Mouse (Mus musculus) myocyte (in vitro differentiated cells): ENCODE measurements at regions not wholly inside any gene's neighbourhood (a gene's known extent, or its start where the extent isn't known, plus 50 kb on each side); places are given as distances from the start of the nearest gene placed in this dataset.

ENCODE experiments used
- H3K27me3 ChIP-seq: one replicate; pipeline ENCODE4 v1.6.1; 2011; ENCODE audit not compliant: control insufficient read depth, insufficient read depth, insufficient read length
- H3K36me3 ChIP-seq: one replicate; pipeline ENCODE4 v1.6.1; 2011; ENCODE audit not compliant: control insufficient read depth, insufficient read depth
- H3K4me2 ChIP-seq: one replicate; pipeline ENCODE4 v1.6.1; 2011; ENCODE audit warnings: low read depth, control low read depth
- H3K4me3 ChIP-seq: one replicate; pipeline ENCODE4 v1.5.1; 2011; ENCODE audit warnings: mild to moderate bottlenecking, control low read depth, moderate library complexity
- H3K79me2 ChIP-seq: one replicate; pipeline ENCODE4 v1.6.1; 2011; ENCODE audit not compliant: control insufficient read depth, insufficient read depth
- H3ac ChIP-seq: one replicate; pipeline ENCODE4 v1.6.1; 2011; ENCODE audit not compliant: control insufficient read depth, insufficient read length
- CEBPB ChIP-seq: IDR thresholded peaks from 2 replicates; pipeline ENCODE4 v1.6.1; 2011; ENCODE audit warnings: mild to moderate bottlenecking, moderate library complexity; ENCODE audit not compliant: poor library complexity, insufficient read depth, severe bottlenecking
- E2F4 ChIP-seq: IDR thresholded peaks from one replicate; pipeline ENCODE4 v1.6.1; 2011; ENCODE audit warnings: mild to moderate bottlenecking, control low read depth, moderate library complexity; ENCODE audit not compliant: insufficient read depth
- MAX ChIP-seq: IDR thresholded peaks from one replicate; pipeline ENCODE4 v1.6.1; 2011; ENCODE audit warnings: low read depth, mild to moderate bottlenecking, control low read depth
- MYOD1 ChIP-seq, 3 experiments: IDR thresholded peaks; one replicate each; pipeline ENCODE4 v1.6.1; 2011; ENCODE audit warnings: control low read depth in 2 of 3, low read depth in 2 of 3, mild to moderate bottlenecking in 2 of 3, moderate library complexity in 1 of 3; ENCODE audit not compliant: insufficient read length in 2 of 3, control insufficient read depth in 1 of 3
- MYOG ChIP-seq, 3 experiments: IDR thresholded peaks; one replicate each; pipeline ENCODE4 v1.6.1; 2011; ENCODE audit warnings: control low read depth in 2 of 3, low read depth in 2 of 3, mild to moderate bottlenecking in 2 of 3; ENCODE audit not compliant: insufficient read length in 2 of 3, control insufficient read depth in 1 of 3, insufficient read depth in 1 of 3
- POLR2A ChIP-seq: IDR thresholded peaks from one replicate; pipeline ENCODE4 v1.6.1; 2011; ENCODE audit warnings: low read depth, mild to moderate bottlenecking, control low read depth, moderate library complexity; ENCODE audit not compliant: insufficient read length
- POLR2AphosphoS2 ChIP-seq: IDR thresholded peaks from one replicate; pipeline ENCODE4 v1.6.1; 2011; ENCODE audit warnings: low read depth, control low read depth; ENCODE audit not compliant: insufficient read length
- REST ChIP-seq: IDR thresholded peaks from one replicate; pipeline ENCODE4 v1.6.1; 2011; ENCODE audit warnings: mild to moderate bottlenecking, control low read depth, moderate library complexity; ENCODE audit not compliant: insufficient read depth, insufficient read length
- SRF ChIP-seq: IDR thresholded peaks from one replicate; pipeline ENCODE4 v1.6.1; 2011; ENCODE audit warnings: low read depth; ENCODE audit not compliant: control insufficient read depth, insufficient read length
- TCF12 ChIP-seq: IDR thresholded peaks from one replicate; pipeline ENCODE4 v1.6.1; 2011; ENCODE audit warnings: mild to moderate bottlenecking, control low read depth; ENCODE audit not compliant: poor library complexity, insufficient read depth, severe bottlenecking
- TCF3 ChIP-seq: IDR thresholded peaks from one replicate; pipeline ENCODE4 v1.6.1; 2011; ENCODE audit warnings: low read depth, control low read depth; ENCODE audit not compliant: insufficient read length
- USF1 ChIP-seq: IDR thresholded peaks from one replicate; pipeline ENCODE4 v1.6.1; 2011; ENCODE audit warnings: low read depth, mild to moderate bottlenecking, control low read depth, moderate library complexity

GRCm38 (mm10) chr5:97669726-97670125, 212.9 kb upstream of the Gk2 start:
- no peak for TF ChIP-seq MYOG (IDR thresholded peaks at IDR 0.05; ENCODE audit: control insufficient read depth in 1 of 3, insufficient read depth in 1 of 3, insufficient read length in 2 of 3, low read depth in 2 of 3)
- TF ChIP-seq E2F4 = no peak
- TF ChIP-seq USF1 = no peak
- no peak for TF ChIP-seq POLR2AphosphoS2
- TF ChIP-seq TCF12 = no peak
- TF ChIP-seq SRF = no peak
- TF ChIP-seq TCF3 = no peak
- TF ChIP-seq POLR2A = no peak
- no peak for TF ChIP-seq MAX
- H3K4me3 ChIP-seq = no peak overlapping the region
- H3K27me3 ChIP-seq = no peaks in the 10 kb centered on the region
- no peak overlapping the region for H3ac ChIP-seq
- H3K36me3 ChIP-seq = no peaks in the 10 kb centered on the region
- no peak overlapping the region for H3K4me2 ChIP-seq
- no peaks in the 10 kb centered on the region for H3K79me2 ChIP-seq

GRCm38 (mm10) chr5:97656167-97656924, 199.5 kb upstream of the Gk2 start:
- H3ac ChIP-seq = no peak overlapping the region
- no peaks in the 10 kb centered on the region for H3K79me2 ChIP-seq
- TF ChIP-seq MYOG (IDR thresholded peaks at IDR 0.05; ENCODE audit: control insufficient read depth in 1 of 3, insufficient read depth in 1 of 3, insufficient read length in 2 of 3, low read depth in 2 of 3) = no peak
- TF ChIP-seq POLR2A = no peak
- no peak for TF ChIP-seq CEBPB
- TF ChIP-seq USF1 = no peak
- no peak for TF ChIP-seq MAX
- TF ChIP-seq REST = no peak
- TF ChIP-seq E2F4 = no peak
- no peak for TF ChIP-seq SRF
- no peak for TF ChIP-seq POLR2AphosphoS2
- TF ChIP-seq MYOD1 (IDR thresholded peaks at IDR 0.05; ENCODE audit: control insufficient read depth in 1 of 3, insufficient read length in 2 of 3, low read depth in 2 of 3) = no peak
- no peak for TF ChIP-seq TCF12
- TF ChIP-seq TCF3 = no peak
- H3K4me2 ChIP-seq = no peak overlapping the region
- H3K4me3 ChIP-seq = no peak overlapping the region
- H3K36me3 ChIP-seq = no peaks in the 10 kb centered on the region
- no peaks in the 10 kb centered on the region for H3K27me3 ChIP-seq

GRCm38 (mm10) chr5:97655266-97655665, 198.4 kb upstream of the Gk2 start:
- Histone ChIP-seq H3K4me2 (no peak overlapping the region), H3K79me2 (no peaks in the 10 kb centered on the region), H3K4me3 (no peak overlapping the region), H3K27me3 (no peaks in the 10 kb centered on the region), H3ac (no peak overlapping the region), H3K36me3 (no peaks in the 10 kb centered on the region)
- TF ChIP-seq SRF (no peak), MYOD1 (IDR thresholded peaks at IDR 0.05; ENCODE audit: control insufficient read depth in 1 of 3, insufficient read length in 2 of 3, low read depth in 2 of 3) (no peak), MAX (no peak), REST (no peak), USF1 (no peak), POLR2AphosphoS2 (no peak), E2F4 (no peak), CEBPB (no peak), TCF3 (no peak), MYOG (IDR thresholded peaks at IDR 0.05; ENCODE audit: control insufficient read depth in 1 of 3, insufficient read depth in 1 of 3, insufficient read length in 2 of 3, low read depth in 2 of 3) (no peak), POLR2A (no peak), TCF12 (no peak)

GRCm38 (mm10) chr5:97654414-97654813, 197.6 kb upstream of the Gk2 start:
- Histone ChIP-seq H3K27me3 (no peaks in the 10 kb centered on the region), H3K4me2 (no peak overlapping the region), H3K79me2 (no peaks in the 10 kb centered on the region), H3K36me3 (no peaks in the 10 kb centered on the region), H3K4me3 (no peak overlapping the region), H3ac (no peak overlapping the region)
- TF ChIP-seq POLR2A (no peak), SRF (no peak), TCF12 (no peak), POLR2AphosphoS2 (no peak), CEBPB (no peak), MAX (no peak), REST (no peak), MYOG (IDR thresholded peaks at IDR 0.05; ENCODE audit: control insufficient read depth in 1 of 3, insufficient read depth in 1 of 3, insufficient read length in 2 of 3, low read depth in 2 of 3) (no peak), USF1 (no peak)

- Histone ChIP-seq H3K4me3 (no peak overlapping the region), H3ac (no peak overlapping the region), H3K79me2 (no peaks in the 10 kb centered on the region), H3K27me3 (no peaks in the 10 kb centered on the region), H3K4me2 (peak overlapping the region; percentile 47), H3K36me3 (no peaks in the 10 kb centered on the region)
- no peak for TF ChIP-seq USF1
- TF ChIP-seq POLR2A = no peak
- no peak for TF ChIP-seq TCF12
- no peak for TF ChIP-seq CEBPB
- no peak for TF ChIP-seq MYOG (IDR thresholded peaks at IDR 0.05; ENCODE audit: control insufficient read depth in 1 of 3, insufficient read depth in 1 of 3, insufficient read length in 2 of 3, low read depth in 2 of 3)
- TF ChIP-seq POLR2AphosphoS2 = no peak
Measured at GRCm38 (mm10) chr5:97642251-97642650, 185.4 kb upstream of the Gk2 start.
